Mouse (Mus musculus): ENCODE measurements around the gene Gpi1. TPM values are rescaled to one million over a fixed set of nuclear protein-coding genes. Genes with fewer than 3 reads are reported as not detected.
"Not testable (repeated sequence)": the region's sequence is repeated elsewhere in the genome, so short reads cannot be mapped to it uniquely, and the experiment has no call there.

Gpi1 gene
- total RNA-seq, 2 experiments from 2014 or later: 642 to 716 TPM

- TF ChIP-seq CTCF (IDR thresholded peaks at IDR 0.05): peak; percentile 30
- H3K27ac ChIP-seq: no peak overlapping the region
- H3K4me3 ChIP-seq: no peak overlapping the region
- intact Hi-C loops (cut with DNase I): no loop called here
- no peak for DNase-seq (ENCODE audit: extremely low spot score in 1 of 2, low spot score in 2 of 2)
These were observed 21.9 kb downstream of the Gpi1 start for GRCm38 (mm10) chr7:34208027-34208745.

GRCm38 (mm10) chr7:34206331-34206730, 23.8 kb downstream of the Gpi1 start:
- no peak overlapping the region for H3K4me3 ChIP-seq
- H3K27ac ChIP-seq: no peak overlapping the region
- DNase-seq (ENCODE audit: extremely low spot score in 1 of 2, low spot score in 2 of 2): no peak
- TF ChIP-seq CTCF (IDR thresholded peaks at IDR 0.05): no peak
- intact Hi-C loops (cut with DNase I): no loop called here

GRCm38 (mm10) chr7:34202147-34202546, 28.0 kb downstream of the Gpi1 start:
- DNase-seq (ENCODE audit: extremely low spot score in 1 of 2, low spot score in 2 of 2); H3K27ac ChIP-seq; H3K4me3 ChIP-seq; intact Hi-C loops (cut with DNase I): not testable (repeated sequence)

GRCm38 (mm10) chr7:34200829-34201228, 29.3 kb downstream of the Gpi1 start:
- Histone ChIP-seq H3K4me3 (no peak overlapping the region), H3K27ac (no peak overlapping the region)
- intact Hi-C loops (cut with DNase I): no loop called here
- DNase-seq (ENCODE audit: extremely low spot score in 1 of 2, low spot score in 2 of 2): no peak
- no peak for TF ChIP-seq CTCF (IDR thresholded peaks at IDR 0.05)

GRCm38 (mm10) chr7:34198346-34198745, 31.8 kb downstream of the Gpi1 start:
- no peak for DNase-seq (ENCODE audit: extremely low spot score in 1 of 2, low spot score in 2 of 2)

GRCm38 (mm10) chr7:34196132-34197128, 33.7 kb downstream of the Gpi1 start, which contains the start of gene Pdcd2l:
Gene Pdcd2l (minus strand): TSS chr7:34196661.
- peak; percentile 93 to 95 for DNase-seq (ENCODE audit: extremely low spot score in 1 of 2, low spot score in 2 of 2)
- Histone ChIP-seq H3K27ac (peak within 1 kb of the TSS; percentile 82), H3K4me3 (peak within 1 kb of the TSS; percentile 99)
- intact Hi-C loops (cut with DNase I): loop anchor here (1.0 to 10.0 kb wide), 3 partner anchors 28 to 212 kb away; partner anchors contain the start of gene Uba2
- no peak; the same call in 1 of the 2 replicates for TF ChIP-seq CTCF (IDR thresholded peaks at IDR 0.05)

More at GRCm38 (mm10) chr7:34198346-34198745, 31.8 kb downstream of the Gpi1 start:
- H3K27ac ChIP-seq: no peak overlapping the region
- intact Hi-C loops (cut with DNase I): loop anchor here (10.0 kb wide), 1 partner anchor 214 kb away; no protein-coding TSS in a partner anchor
- TF ChIP-seq CTCF (IDR thresholded peaks at IDR 0.05): peak; percentile 55
- H3K4me3 ChIP-seq: no peak overlapping the region

- peak; percentile 26 for TF ChIP-seq CTCF (IDR thresholded peaks at IDR 0.05)
- Histone ChIP-seq H3K27ac (peak overlapping the region; percentile 82; the same call in 1 of the 2 replicates), H3K4me3 (peak overlapping the region; percentile 99)
- intact Hi-C loops (cut with DNase I): loop anchor here (1.0 to 10.0 kb wide), 3 partner anchors 27 to 211 kb away; partner anchors contain the start of gene Uba2
- DNase-seq (ENCODE audit: extremely low spot score in 1 of 2, low spot score in 2 of 2): no peak
These were observed 34.5 kb downstream of the Gpi1 start for GRCm38 (mm10) chr7:34195632-34196031.

GRCm38 (mm10) chr7:34192825-34193224, 37.3 kb downstream of the Gpi1 start:
- intact Hi-C loops (cut with DNase I): loop anchor here (10.0 kb wide), 1 partner anchor 208 kb away; no protein-coding TSS in a partner anchor
- no peak for DNase-seq (ENCODE audit: extremely low spot score in 1 of 2, low spot score in 2 of 2)
- Histone ChIP-seq H3K27ac (no peak overlapping the region), H3K4me3 (no peak overlapping the region)
- no peak for TF ChIP-seq CTCF (IDR thresholded peaks at IDR 0.05)

- no peak for DNase-seq (ENCODE audit: extremely low spot score in 1 of 2, low spot score in 2 of 2)
- Histone ChIP-seq H3K4me3 (no peak overlapping the region), H3K27ac (no peak overlapping the region)
- TF ChIP-seq CTCF (IDR thresholded peaks at IDR 0.05): no peak
- intact Hi-C loops (cut with DNase I): no loop called here
These were observed 40.7 kb downstream of the Gpi1 start for GRCm38 (mm10) chr7:34189376-34189989.

- no peak overlapping the region for H3K4me3 ChIP-seq
- intact Hi-C loops (cut with DNase I): no loop called here
- no peak for TF ChIP-seq CTCF (IDR thresholded peaks at IDR 0.05)
These were observed 46.3 kb downstream of the Gpi1 start for GRCm38 (mm10) chr7:34183794-34184193.

GRCm38 (mm10) chr7:34183356-34183755, 46.8 kb downstream of the Gpi1 start:
- intact Hi-C loops (cut with DNase I): no loop called here

More at GRCm38 (mm10) chr7:34183794-34184193, 46.3 kb downstream of the Gpi1 start:
- no peak overlapping the region for H3K27ac ChIP-seq
- DNase-seq (ENCODE audit: extremely low spot score in 1 of 2, low spot score in 2 of 2): no peak

GRCm38 (mm10) chr7:34176241-34176640, 53.9 kb downstream of the Gpi1 start:
- H3K4me3 ChIP-seq; intact Hi-C loops (cut with DNase I); DNase-seq (ENCODE audit: extremely low spot score in 1 of 2, low spot score in 2 of 2); H3K27ac ChIP-seq: not testable (repeated sequence)

More at GRCm38 (mm10) chr7:34183356-34183755, 46.8 kb downstream of the Gpi1 start:
- no peak for TF ChIP-seq CTCF (IDR thresholded peaks at IDR 0.05)
- Histone ChIP-seq H3K4me3 (no peak overlapping the region), H3K27ac (no peak overlapping the region)
- no peak for DNase-seq (ENCODE audit: extremely low spot score in 1 of 2, low spot score in 2 of 2)
